Mouse (Mus musculus) right cerebral cortex, postnatal 4 days (tissue): ENCODE measurements around the gene Map3k5.
"Not testable (repeated sequence)": the region's sequence is repeated elsewhere in the genome, so short reads cannot be mapped to it uniquely, and the experiment has no call there.

Source experiments
- DNase-seq: peaks from one replicate; pipeline ENCODE4 v3.0.0-alpha.2; 2022

Map3k5 gene

DNA sequence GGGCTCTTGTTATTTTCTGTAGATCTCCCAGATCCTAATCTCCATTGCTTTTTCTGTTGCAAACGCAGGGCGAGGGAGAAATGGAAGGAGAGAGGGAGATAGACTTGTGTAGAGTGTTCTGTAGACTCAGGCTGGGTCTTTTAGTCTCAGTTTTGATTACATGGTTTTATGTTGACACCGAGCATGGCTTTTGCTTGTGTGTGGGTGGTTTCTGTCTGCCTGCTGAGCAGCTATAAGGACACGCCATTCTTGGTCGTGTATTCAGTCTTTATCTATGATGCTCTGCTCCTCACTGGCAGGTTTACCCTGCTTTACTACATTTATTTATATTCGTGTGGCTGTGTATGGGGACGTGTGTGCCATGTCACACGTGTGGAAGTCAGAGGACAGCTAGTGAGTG lies 34.2 kb downstream of the Map3k5 start:
- DNase-seq: no peak

DNA sequence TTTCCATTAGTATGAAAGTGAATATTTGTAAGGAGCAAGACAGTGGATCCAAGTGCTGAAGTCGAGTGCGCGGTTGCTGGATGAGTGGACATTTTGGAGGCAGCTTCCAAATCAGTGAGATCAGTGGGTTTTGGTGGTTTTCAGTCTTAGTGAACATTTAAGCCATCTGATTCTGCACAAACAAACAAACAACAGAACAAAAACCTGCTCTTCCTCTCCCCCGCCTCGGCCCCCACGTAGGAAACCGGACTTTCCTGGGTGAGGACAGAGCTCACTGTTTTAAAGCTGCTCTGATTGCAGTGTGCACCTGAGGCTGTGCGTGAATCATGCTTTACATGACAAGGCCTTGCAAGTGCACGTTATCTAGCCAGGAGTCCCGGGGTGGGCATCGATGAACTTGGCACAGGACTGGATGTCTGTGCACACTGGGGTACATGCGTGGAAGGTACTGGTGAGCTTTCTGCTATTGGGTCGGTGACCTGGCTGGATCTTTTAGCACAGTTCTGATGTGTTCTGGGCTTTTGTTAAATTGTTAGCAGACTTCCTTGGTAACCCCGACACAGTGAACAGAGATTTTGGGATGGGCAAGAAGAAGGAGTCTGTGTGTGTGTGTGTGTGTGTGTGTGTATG lies 35.7 kb downstream of the Map3k5 start:
- DNase-seq: no peak

DNA sequence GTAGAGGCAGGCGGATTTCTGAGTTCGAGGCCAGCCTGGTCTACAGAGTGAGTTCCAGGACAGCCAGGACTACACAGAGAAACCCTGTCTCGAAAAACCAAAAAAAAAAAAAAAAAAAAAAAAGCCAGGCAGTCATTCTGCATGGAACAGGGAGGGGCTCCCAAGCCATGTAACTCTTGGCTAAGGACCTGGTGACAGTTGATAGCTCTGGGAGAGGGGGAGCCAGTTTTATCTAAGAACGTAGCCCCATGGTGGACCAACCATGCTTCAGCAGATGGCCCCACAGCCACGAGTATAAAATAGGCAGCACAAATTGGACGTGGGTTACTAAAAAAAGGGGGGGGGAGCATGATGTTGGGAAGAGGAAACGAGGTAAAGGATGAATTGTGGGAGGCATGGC lies 37.2 kb downstream of the Map3k5 start:
- not testable (repeated sequence) for DNase-seq

DNA sequence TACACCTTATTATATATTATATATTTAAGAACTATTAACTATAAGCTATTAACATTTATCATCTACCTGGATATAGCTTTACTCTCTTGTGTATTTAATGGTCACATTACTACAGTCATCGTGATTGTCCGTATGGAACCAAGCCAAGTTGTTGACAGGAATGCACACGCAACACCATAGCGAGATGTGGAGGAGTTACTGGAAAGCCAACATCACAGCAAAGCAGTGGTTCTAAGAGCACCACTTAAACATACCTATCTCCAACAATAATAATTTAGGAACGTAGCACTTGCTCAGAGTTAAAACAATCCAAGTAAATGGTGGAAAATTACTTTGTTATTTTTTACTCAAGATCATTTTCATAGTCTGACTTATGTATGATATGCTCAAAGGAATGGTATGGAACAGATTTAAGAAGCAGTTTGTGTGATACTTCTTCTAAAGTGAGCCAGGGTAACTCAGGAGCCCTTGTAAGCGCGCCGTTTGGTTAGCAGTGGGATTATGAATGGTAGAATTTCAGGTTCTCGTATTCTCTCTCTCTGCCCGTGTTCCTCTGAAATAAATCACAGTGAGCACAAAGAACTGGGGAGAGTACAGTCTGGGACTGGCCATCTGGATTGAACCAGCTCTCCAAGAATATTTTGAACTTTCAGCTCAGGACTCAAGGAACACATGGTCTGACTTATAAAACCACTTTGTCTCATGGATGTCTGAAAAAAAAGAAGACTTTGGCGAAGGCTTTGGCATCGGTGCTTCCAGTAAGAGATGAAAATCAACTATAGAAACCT lies 39.2 kb downstream of the Map3k5 start:
- no peak for DNase-seq

DNA sequence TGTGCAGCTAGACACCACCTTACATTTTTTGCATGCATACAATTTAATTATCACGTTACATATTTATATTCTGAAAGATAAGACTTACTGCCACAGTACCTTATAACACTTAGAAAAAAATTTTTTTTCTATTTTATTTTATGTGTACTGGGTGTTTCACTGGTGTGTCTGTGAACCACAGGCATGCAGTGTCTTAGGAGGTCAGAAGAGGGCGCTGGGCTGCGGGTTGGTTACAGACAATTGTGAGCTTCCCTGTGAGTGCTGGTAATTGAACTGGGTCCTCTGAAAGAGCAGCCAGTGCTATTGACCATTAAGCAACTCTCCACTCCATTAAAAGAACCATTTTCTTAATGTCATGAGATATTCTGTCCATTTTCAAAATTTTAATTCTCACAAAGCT lies 43.3 kb downstream of the Map3k5 start:
- no peak for DNase-seq

DNA sequence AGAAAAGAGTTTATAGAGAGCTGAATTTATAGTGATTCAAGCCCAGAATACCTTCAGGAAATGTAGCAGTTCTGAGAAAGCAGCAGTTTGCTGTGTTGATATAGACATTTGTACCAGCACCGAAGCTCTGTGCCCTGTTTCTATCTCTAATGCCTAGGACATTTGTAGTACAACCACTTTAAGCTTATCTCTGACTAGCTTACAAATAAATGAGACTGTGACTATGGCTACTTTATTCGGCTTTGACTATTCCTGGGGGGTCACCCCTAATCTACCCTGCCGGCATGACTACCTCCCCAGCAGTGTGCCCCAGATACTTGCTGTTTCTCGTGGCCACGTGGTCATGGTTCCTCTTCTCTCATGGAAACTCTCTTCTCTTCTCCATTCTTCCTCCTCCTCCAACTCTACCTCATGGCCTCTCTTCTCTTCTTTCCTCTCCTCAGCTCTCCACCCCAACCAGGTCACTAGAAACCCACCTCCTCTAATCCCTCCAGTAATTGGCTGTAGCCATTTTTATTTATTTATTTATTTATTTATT lies 44.5 kb downstream of the Map3k5 start:
- DNase-seq: no peak

DNA sequence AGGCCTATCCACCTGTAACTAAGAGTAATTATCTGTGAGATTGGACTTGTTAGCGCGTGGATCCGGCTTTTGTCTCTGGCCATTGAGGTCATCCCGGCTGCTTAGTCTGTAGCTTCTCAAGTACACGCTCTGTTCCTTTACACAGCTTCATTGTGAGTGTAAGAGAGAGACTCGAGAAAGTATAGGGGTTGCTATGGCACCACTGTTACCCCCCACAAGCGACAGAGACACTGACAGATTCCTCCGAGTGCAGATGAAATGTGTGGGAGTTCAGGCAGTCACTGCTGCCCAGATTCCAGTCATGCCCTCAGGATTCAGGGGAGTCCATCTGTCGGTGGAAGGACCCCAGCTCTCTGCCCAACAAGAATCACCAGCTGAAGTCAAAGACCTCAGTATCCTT lies 53.5 kb downstream of the Map3k5 start:
- no peak for DNase-seq

DNA sequence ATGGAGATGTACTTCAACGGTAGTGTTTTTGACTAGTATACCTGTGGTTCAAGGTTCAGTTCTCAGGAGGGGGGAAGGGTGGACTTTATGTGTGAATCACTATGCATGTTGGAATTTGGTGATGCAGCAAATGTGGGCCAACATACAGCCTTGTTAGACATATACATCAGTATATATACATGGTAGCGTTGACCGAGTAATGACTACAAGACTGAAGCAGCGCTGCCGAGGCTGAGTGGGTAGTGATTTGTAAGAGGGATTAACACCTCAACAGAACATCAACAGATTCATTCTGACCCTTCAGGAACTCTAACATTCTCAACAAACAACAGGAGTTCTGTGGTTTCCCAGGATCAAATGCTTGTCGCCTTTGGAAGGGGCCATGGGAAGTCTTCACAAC lies 55.7 kb downstream of the Map3k5 start:
- DNase-seq: no peak

DNA sequence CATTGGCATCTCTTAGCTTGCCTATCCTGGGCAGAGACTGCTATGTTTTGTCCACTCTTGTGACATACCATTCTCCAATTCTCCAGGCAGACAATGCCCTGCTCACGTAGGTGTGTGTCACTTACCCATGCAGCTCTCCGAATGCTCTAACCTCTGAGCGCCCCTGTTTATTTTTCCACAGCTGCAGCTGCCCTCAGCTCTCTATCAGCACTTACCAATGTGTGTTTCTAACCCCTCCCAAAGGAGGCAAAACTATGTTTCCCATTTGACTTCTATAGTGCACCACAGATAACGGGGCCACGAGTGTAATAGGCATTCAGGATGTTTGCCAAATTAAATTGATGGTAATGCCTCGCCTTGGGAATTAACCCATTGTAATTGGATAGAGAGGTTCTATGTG lies 56.4 kb downstream of the Map3k5 start:
- no peak for DNase-seq

DNA sequence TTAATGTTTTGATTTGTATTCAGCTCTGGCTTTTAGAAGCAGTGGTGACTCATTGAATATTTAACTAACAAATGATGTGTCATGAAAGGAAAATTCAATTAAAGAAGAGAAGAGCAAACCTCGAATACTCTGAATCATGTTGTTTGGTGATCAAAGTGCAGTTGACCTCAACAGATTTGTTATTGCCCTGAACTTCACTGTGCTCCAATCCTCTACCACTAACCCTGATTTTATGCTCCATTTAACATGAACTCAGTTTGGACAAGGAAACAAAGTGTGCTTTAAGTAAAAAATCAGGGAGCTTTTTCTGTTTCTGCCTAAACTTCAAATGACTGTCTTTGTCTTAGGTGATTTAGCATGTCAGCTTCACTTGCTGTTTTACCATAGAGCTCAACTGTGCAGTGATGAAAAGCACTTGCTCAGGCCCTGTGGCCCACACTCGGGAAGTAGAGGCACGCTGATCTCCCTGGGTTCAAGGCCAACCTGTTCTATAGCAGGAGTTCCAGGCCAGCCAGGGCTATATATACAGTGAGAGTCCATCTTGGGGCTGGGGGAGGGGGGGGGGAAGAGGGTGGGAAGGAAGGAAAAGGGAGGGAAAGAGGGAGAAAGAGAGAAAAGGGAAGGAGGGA lies 57.1 kb downstream of the Map3k5 start:
- DNase-seq: no peak

DNA sequence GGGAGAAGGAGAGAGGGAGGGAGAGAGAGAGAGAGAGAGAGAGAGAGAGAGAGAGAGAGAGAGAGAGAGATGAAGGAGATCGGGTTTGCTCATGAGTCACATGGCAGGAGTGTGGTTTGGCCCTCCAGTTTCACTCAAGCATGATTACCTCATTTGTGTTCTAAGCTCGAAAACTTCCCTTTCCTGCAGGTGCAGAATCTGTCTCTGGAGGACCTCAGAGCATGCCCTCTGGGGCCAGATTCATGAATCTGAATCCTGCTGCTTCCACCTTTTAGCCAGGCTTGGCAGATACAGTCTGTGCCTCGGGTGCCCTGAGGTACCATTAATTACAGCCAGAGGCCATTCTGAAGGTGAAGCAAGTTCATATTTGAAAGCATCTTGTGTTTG lies 57.6 kb downstream of the Map3k5 start:
- no peak for DNase-seq

DNA sequence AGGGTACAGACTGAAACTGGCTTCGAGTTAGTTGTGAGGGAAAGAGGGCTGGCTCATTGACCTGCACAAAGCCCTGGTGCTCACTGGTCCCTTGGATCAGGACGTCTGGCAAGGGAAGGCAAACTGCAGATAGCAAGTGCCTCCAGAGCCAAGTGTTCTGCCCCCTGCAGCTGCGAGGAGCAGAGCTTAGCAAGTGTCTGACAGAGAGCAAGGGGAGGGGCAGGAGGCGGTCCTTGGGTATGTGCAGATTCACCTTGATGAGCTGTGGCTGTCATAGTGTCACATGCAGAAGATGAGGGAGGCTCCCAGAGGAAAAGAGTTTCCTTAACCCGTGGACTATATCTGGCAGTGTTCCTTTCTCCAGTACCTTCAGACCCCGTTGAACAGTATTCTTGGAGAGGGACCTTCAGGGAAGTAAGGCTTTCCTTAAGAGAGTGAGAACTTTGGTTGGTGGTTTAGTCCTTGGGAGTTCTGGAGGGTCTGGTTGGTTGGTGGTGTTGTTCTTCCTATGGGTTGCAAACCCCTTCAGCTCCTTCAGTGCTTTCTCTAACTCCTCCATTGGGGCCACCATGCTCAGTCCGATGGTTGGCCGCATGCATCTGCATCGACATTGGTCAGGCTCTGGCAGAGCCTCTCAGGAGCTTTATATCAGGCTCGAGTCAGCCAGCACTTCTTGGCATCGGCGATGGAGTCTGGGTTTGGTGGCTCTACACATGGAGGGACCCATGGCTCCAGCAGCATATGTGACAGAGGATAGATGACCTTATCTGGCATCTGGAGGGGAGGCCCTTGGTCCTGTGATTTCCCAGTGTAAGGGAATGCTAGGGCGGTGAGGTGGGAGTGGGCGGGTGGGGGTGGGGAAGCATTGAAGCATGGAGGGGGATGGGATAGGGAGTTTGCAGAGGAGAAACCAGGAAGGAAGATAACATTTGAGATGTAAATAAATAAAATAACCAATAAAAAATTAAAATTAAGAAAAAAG lies 60.5 kb downstream of the Map3k5 start:
- DNase-seq: no peak

DNA sequence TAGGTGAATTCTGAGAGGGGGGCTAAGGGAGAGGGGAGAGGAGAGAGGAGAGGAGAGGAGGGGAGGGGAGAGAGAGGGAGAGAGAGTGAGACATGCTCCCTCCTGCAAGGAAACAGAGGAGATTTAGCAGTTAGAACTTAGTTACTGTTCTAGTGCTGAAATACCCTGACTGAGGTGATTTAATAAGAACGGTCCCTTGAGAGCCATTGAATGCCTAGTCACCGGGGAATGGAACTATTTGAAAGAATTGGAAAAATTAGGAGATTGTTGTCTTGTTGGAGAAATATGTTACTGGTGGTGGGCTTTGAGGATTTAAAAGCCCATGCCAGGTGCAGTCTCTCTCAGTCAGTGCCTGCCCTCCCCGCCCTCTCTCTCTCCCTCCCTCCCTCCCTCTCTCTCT lies 61.9 kb downstream of the Map3k5 start:
- DNase-seq: no peak

DNA sequence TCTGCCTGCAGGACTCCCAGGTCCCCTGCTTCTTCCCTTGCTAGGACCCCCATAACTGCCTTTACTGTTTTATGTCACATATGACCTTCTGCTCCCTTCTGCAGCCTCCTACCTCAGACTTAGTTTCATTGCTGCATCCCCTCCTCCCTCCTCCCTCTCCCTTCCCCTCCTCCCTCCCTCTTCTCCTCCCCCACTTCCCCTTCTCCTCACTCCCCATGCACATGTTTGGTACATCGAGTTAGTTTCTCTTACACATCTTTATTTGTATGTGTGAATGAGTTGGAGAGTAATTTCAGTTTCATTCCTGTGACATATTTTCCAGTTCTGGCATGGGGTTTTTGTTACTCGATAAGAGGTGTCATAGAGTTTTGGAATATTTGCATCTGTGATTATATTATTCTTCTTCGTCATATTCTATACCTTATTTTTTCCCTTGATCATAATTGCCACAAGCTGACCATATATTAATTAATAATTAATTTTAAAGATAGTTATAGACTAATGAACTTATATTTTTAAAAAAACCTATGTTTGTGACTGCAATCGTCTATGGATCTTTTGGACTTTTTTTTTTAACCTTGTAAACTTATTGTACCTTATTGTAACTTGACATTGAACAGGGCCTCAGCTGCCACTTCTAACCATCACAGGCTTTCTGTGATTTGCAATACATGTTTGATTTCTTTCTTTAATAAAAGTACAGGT lies 65.6 kb downstream of the Map3k5 start:
- DNase-seq: no peak

DNA sequence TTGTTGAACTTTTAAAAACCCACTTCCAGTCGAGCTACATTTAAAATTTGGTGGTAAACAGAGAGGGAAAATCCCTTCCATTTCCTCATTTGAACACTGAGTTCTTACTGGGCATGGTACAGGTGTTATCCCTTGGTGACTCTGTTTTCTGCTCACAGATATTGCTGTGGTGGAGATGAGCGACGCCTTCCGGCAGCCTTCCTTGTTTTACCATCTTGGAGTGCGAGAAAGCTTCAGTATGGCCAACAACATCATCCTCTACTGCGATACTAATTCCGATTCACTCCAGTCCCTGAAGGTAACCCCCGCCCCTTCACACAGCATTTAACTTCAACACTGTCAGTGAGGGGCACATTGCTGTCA lies 66.1 kb downstream of the Map3k5 start:
- no peak for DNase-seq

DNA sequence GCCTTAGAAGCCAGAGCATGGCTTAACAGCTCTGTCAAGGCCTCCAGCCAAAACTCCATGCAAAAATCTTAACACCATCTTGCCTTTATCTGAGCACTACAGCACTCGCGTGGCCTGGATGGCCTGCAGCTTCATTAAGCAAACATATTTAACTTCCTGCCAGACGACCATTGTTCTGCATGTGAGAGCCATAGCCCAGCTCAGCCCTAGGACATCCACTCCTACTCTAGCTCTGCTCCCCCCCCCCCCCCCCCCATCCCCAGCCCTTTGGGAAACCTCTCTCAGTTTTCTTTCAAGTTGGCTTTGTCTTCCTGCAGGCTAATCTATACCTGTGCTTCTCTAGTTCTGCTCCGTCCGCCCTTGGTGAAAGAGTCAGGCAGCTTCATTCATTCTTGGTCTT lies 67.7 kb downstream of the Map3k5 start:
- DNase-seq: no peak

DNA sequence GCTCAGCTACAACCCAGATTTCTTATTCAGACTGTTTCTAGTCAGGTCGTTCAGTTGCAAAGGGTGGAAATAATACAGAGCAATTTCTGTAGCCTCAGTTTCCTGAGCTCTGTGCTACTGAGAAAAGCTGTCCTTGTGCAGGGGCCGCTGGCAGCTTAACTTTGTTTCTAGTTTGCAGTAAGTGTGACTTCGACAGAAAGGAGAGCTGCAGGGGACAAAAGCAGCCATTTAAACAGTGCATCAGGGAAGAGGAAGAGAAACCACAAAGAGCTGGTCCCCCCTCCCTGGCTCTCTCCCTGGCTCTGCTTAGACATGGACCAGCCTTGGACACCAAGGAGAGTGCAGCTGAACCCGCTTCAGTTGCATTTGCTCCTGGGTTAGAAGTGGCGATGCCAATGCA lies 68.7 kb downstream of the Map3k5 start:
- DNase-seq: no peak

DNA sequence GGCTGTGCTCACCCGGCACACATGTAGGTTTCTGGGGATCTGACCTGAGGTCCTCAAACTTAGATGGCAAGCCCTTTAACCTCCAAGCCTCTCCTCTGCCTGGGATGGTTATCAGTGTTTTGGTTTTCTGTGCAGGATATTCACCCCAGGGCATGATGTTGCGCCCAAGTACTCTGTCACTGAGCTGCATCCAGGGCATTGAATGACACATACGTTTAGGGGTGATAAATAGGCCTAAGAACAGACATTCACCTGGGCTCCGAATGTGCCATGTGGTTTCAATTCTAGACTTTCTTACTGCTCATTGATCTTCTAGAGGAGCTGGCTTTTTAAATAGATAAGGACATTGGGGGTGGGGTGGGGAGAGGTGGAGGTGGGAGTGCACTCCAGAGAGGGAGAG lies 70.5 kb downstream of the Map3k5 start:
- no peak for DNase-seq

DNA sequence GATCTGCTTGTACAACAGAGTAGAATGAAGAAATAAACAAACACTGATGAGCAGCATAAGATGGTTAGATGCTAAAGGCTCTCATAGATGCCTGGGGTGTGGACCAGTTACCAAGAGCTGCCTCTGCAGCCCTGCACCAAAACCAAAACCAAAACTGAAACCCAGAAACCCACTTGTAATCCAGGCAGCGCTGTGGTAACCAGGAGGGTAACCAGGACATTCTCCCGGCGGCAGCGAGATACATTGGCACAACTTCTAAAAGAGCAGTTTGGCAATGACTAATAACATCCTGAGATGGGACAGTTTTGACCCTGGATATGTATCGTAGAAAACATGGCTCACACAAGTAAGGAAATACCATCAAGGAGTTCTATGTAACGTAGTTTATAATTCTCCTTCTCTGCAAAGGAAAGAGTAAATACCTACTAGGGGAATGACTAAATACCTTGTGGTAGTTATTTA lies 71.2 kb downstream of the Map3k5 start:
- no peak for DNase-seq

DNA sequence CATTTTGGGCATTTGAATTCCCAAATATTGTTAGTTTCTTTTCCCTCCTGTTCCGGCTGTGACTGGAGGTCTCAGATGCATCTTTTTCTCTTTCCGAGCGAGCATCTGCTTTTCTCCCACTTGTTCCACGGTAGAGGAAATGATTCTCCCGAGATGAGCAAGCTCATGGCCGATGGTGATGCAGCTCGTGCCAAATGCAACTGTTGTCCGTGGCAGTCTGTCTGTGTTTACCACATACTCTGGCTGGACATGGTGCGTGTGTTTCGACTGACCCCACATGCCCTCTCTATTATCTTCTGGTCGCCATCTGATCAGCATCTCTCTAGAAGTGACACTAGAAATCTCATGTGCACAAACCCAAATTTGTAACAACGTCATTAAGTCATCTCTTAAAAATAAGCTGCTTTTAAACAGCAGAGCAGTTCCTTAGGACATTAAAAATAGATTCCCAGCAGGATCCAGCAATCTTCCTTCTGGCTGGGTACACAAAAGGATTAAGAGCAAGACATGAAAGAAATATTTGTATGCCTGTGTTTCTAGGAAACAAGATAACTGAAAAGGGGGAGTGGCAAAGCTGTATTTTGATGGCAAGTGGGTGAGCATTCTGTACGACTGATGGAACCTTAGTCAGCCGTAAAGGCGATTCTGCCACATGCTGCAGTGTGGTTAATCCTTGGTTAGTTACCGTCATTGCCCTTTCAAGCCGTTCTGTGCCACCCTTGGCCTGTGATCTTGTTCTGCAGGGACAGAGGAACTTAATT lies 72.2 kb downstream of the Map3k5 start:
- DNase-seq: no peak

DNA sequence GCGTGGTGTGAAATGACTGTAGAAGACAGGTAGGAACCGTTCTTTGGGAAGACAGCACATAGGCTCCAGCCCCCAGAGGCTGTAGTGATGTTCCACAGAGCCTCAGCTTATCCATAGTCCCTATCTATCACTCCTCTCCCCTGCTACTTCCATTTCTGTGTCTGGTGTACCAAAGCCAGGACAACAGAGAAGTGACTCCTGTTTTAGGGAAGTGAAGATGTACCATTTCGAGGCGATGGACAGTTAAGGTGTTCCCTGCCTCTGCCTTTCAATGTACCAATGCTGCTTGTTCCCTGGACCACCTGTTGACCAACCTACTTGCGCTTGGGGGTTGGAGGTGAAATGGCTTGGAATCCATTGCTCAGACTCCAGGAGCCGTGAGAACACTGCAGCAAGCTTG lies 75.0 kb downstream of the Map3k5 start:
- no peak for DNase-seq
